Mouse (Mus musculus): ENCODE results near the gene Parp14. TPM values are rescaled to one million over a fixed set of nuclear protein-coding genes. Genes with fewer than 3 reads are reported as not detected.

The Parp14 gene
- total and polyA plus RNA-seq, 3 experiments = 3.9 to 6.4 (median 6.0) TPM

GRCm38 (mm10) chr16:35832926-35833325 is 38.4 kb downstream of the Parp14 start:
- DNase-seq (ENCODE audit: extremely low read depth) = no peak
- in situ Hi-C loops (cut with MboI; ENCODE audit: low pct_ligation_motif_present, low pct_unique_long_range_greater_than_20kb, low sequenced_read_pairs) = no loop called here
- dilution Hi-C loops (cut with MboI; ENCODE audit: extremely low pct_ligation_motif_present, extremely low pct_unique_long_range_greater_than_20kb, low sequenced_read_pairs) = no loop called here

GRCm38 (mm10) chr16:35829999-35830398 is 41.3 kb downstream of the Parp14 start:
- no peaks in the 10 kb centered on the region for H3K9me3 ChIP-seq (replicated peaks; ENCODE audit: low read length)
- H3K4me3 ChIP-seq (replicated peaks in 1 of 3; ENCODE audit: low read depth in 2 of 3, low read length in 2 of 3, poor library complexity in 1 of 3) = no peak overlapping the region
- DNase-seq (ENCODE audit: extremely low read depth) = peak; percentile 11
- H3K27me3 ChIP-seq (replicated peaks) = no peaks in the 10 kb centered on the region
- no peak overlapping the region for H3K4me2 ChIP-seq (ENCODE audit: insufficient read depth, low read depth, poor library complexity, severe bottlenecking)
- H3K36me3 ChIP-seq (replicated peaks in 1 of 2; ENCODE audit: control insufficient read depth in 1 of 2, insufficient read depth in 1 of 2, low read length in 1 of 2) = peaks cover 26 to 42% of the 10 kb centered on the region in 2 experiments
- H3K79me2 ChIP-seq (replicated peaks; ENCODE audit: control insufficient read depth, extremely low read depth, insufficient read depth, poor library complexity, severe bottlenecking) = no peaks in the 10 kb centered on the region
- no peak overlapping the region for H3K27ac ChIP-seq (ENCODE audit: insufficient read depth, low read depth)
- in situ Hi-C loops (cut with MboI; ENCODE audit: low pct_ligation_motif_present, low pct_unique_long_range_greater_than_20kb, low sequenced_read_pairs) = no loop called here
- no peak overlapping the region for H3K9ac ChIP-seq (ENCODE audit: insufficient read depth, low read depth)
- TF ChIP-seq GABPA (IDR thresholded peaks at IDR 0.05; ENCODE audit: insufficient replicate concordance, low read depth, low read length) (no peak), USF1 (IDR thresholded peaks at IDR 0.05; ENCODE audit: low read depth, low read length) (peak; percentile 43), MAFK (IDR thresholded peaks at IDR 0.05; ENCODE audit: insufficient replicate concordance, low read length) (no peak), POLR2AphosphoS2 (IDR thresholded peaks at IDR 0.05; ENCODE audit: low read depth, low read length) (no peak), JUND (conservative IDR thresholded peaks at IDR 0.05; ENCODE audit: low read depth, low read length) (no peak), RAD21 (IDR thresholded peaks at IDR 0.05; ENCODE audit: low read depth, low read length) (no peak)
- dilution Hi-C loops (cut with MboI; ENCODE audit: extremely low pct_ligation_motif_present, extremely low pct_unique_long_range_greater_than_20kb, low sequenced_read_pairs) = no loop called here
- H3K4me1 ChIP-seq (ENCODE audit: control insufficient read depth in 1 of 2, insufficient read depth in 2 of 2) = no peaks in the 10 kb centered on the region; a peak in 1 of 4 replicates

More at GRCm38 (mm10) chr16:35832926-35833325, 38.4 kb downstream of the Parp14 start:
- Histone ChIP-seq H3K79me2 (replicated peaks; ENCODE audit: control insufficient read depth, extremely low read depth, insufficient read depth, poor library complexity, severe bottlenecking) (no peaks in the 10 kb centered on the region), H3K4me3 (replicated peaks in 1 of 3; ENCODE audit: low read depth in 2 of 3, low read length in 2 of 3, poor library complexity in 1 of 3) (no peak overlapping the region), H3K27ac (ENCODE audit: insufficient read depth, low read depth) (no peak overlapping the region), H3K4me2 (ENCODE audit: insufficient read depth, low read depth, poor library complexity, severe bottlenecking) (no peak overlapping the region), H3K9ac (ENCODE audit: insufficient read depth, low read depth) (no peak overlapping the region), H3K9me3 (replicated peaks; ENCODE audit: low read length) (peaks cover 4% of the 10 kb centered on the region), H3K4me1 (ENCODE audit: control insufficient read depth in 1 of 2, insufficient read depth in 2 of 2) (no peaks in the 10 kb centered on the region; a peak in 1 of 4 replicates), H3K27me3 (replicated peaks) (no peaks in the 10 kb centered on the region), H3K36me3 (replicated peaks in 1 of 2; ENCODE audit: control insufficient read depth in 1 of 2, insufficient read depth in 1 of 2, low read length in 1 of 2) (peaks cover 22 to 30% of the 10 kb centered on the region in 2 experiments)
- no peak for TF ChIP-seq ZC3H11A (IDR thresholded peaks at IDR 0.05; ENCODE audit: low read depth, low read length)
- no peak for TF ChIP-seq HCFC1 (IDR thresholded peaks at IDR 0.05; ENCODE audit: low read depth, low read length)
- no peak for TF ChIP-seq PAX5 (IDR thresholded peaks at IDR 0.05; ENCODE audit: low read length)
- no peak for TF ChIP-seq BHLHE40 (IDR thresholded peaks at IDR 0.05; ENCODE audit: low read depth, low read length)
- TF ChIP-seq MAFK (IDR thresholded peaks at IDR 0.05; ENCODE audit: insufficient replicate concordance, low read length) = no peak
- TF ChIP-seq UBTF (IDR thresholded peaks at IDR 0.05; ENCODE audit: low read depth, low read length) = no peak
- no peak for TF ChIP-seq EP300 (IDR thresholded peaks at IDR 0.05; ENCODE audit: low read length)
- no peak for TF ChIP-seq USF1 (IDR thresholded peaks at IDR 0.05; ENCODE audit: low read depth, low read length)
- TF ChIP-seq NRF1 (IDR thresholded peaks at IDR 0.05; ENCODE audit: low read depth, low read length) = no peak
